8 mouse cellular contexts compared by ENCODE assay signal in the genomic region with DNA sequence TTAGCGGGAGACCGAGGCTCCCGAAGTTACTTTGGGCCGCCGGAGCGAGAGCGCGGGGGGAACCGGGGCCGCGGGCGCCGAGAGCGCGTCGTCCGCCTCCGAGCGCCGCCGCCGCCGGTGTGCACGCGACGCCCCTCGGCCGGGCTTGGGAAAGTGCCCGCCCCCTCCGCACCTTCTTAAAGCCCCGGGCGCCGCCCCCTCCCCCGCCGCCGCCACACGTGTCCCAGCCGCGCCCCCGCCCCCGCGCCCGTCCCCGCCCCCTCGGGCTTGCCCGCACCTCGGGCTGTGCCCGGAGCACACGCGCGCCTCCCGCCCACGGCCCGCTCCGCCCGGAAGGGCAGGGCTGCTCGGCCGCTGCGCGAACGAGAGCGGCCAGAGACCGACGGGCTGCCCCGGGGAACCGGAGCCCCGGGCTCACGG. TPM values are rescaled to one million over a fixed set of nuclear protein-coding genes. Genes with fewer than 3 reads are reported as not detected.
DNase-seq lines count a peak whose midpoint lies in the region; ATAC-seq and TF ChIP-seq lines count a peak whose summit lies in the region.

Gene Reln, minus strand, starts transcription at position 147 of the 420 bp plus-strand sequence.

- H3K4me2 ChIP-seq in heart, embryonic 13.5 days, result peak within 1 kb of the TSS; percentile 97
- H3K4me2 ChIP-seq in midbrain, postnatal 0 days (ENCODE audit: low read depth, low read length, poor library complexity, severe bottlenecking), result peak within 1 kb of the TSS; percentile 86

- ATAC-seq in heart, embryonic 13.5 days (ENCODE audit: extremely low read depth, insufficient number of reproducible peaks, low FRiP score, low TSS enrichment), result peak; percentile 72
- ATAC-seq in midbrain, postnatal 0 days (ENCODE audit: low FRiP score), result peak; percentile 82

- no peak for TF ChIP-seq CTCF in midbrain, postnatal 0 days (IDR thresholded peaks at IDR 0.05)

- peak within 1 kb of the TSS; percentile 65 for H3K4me3 ChIP-seq in heart, embryonic 13.5 days
- H3K4me3 ChIP-seq in midbrain, postnatal 0 days (ENCODE audit: low read depth, low read length), result peak within 1 kb of the TSS; percentile 75

- WGBS in heart, embryonic 13.5 days, result under 1% methylated on average over 55 of the region's 68 CpGs
- WGBS in midbrain, postnatal 0 days, result 0% methylated on average over 29 of the region's 68 CpGs

- H3K9me3 ChIP-seq in heart, embryonic 13.5 days, result no peaks in the 10 kb centered on the region
- no peaks in the 10 kb centered on the region for H3K9me3 ChIP-seq in midbrain, postnatal 0 days (ENCODE audit: low read length)

- H3K9ac ChIP-seq in heart, embryonic 13.5 days, result peak within 1 kb of the TSS; percentile 72
- H3K9ac ChIP-seq in midbrain, postnatal 0 days (replicated peaks; ENCODE audit: low read length, poor library complexity, severe bottlenecking), result peak within 1 kb of the TSS; percentile 85

- peaks cover 23% of the 10 kb centered on the region for H3K4me1 ChIP-seq in heart, embryonic 13.5 days
- peaks cover 3% of the 10 kb centered on the region; the same call in 1 of the 2 replicates for H3K4me1 ChIP-seq in midbrain, postnatal 0 days (ENCODE audit: insufficient read depth, low read length)

- H3K27me3 ChIP-seq in heart, embryonic 13.5 days (replicated peaks), result peaks cover 96% of the 10 kb centered on the region
- no peaks in the 10 kb centered on the region; the same call in 1 of the 2 replicates for H3K27me3 ChIP-seq in midbrain, postnatal 0 days (ENCODE audit: insufficient read depth, low read length)

- H3K27ac ChIP-seq in heart, embryonic 13.5 days (replicated peaks), result no peak within 1 kb of the TSS
- peak within 1 kb of the TSS; percentile 91 for H3K27ac ChIP-seq in midbrain, postnatal 0 days (ENCODE audit: low read depth, low read length)

- peak; percentile 8 to 13 for DNase-seq in adrenal gland, postnatal 36 days
- DNase-seq in adrenal gland, adult 18-20 months (ENCODE audit: low spot score in 2 of 2), result no peak
- DNase-seq in thymus, postnatal 14 days, result peak; percentile 6
- DNase-seq in thymus, postnatal 4 days, result no peak
- no peak for DNase-seq in left cerebral cortex, adult 8-10 months (ENCODE audit: low spot score in 2 of 2)
- DNase-seq in midbrain, postnatal 0 days (ENCODE audit: low spot score), result peak; percentile 81
- no peak for DNase-seq in frontal cortex, postnatal 14 days (ENCODE audit: low spot score in 2 of 2)

- H3K36me3 ChIP-seq in heart, embryonic 13.5 days, result no peaks in the 10 kb centered on the region
- no peaks in the 10 kb centered on the region for H3K36me3 ChIP-seq in midbrain, postnatal 0 days (ENCODE audit: insufficient read depth, low read length)

RNA-seq across cellular contexts. Expression of gene Reln, which starts in this region (rescaled TPM):
- total RNA-seq in adrenal gland, postnatal 36 days (2021), result 1 to 10 TPM; 1.2 to 2.5 TPM
- total RNA-seq in adrenal gland, adult 18-20 months (2021), result 1 to 10 TPM; 1.7 to 1.9 TPM
- 2.5 and 2.8 TPM in 2 replicates for polyA plus RNA-seq in heart, embryonic 13.5 days (2015; fragmentation: Nextera tagmentation; extraction: Ambion mirVana)
- total RNA-seq in left cerebral cortex, adult 8-10 months (2022), result 10 to 100 TPM; 55.8 to 76.9 (median 64.0) TPM
- 157 and 189 TPM in 2 replicates for total RNA-seq in midbrain, postnatal 0 days (2014; rRNA removed)
- polyA plus RNA-seq in midbrain, postnatal 0 days (2015; fragmentation: Nextera tagmentation; extraction: Ambion mirVana), result 25.0 and 25.3 TPM in 2 replicates

Comparison
In these comparisons a context has a peak if more than half of its experiments do, and no peak if none do; other contexts are left out.
1. RNA of gene Reln (total RNA-seq): 157 to 189 TPM in midbrain, postnatal 0 days and 55.8 to 76.9 TPM in left cerebral cortex, adult 8-10 months; 1.2 to 2.5 TPM in adrenal gland, postnatal 36 days and 1.7 to 1.9 TPM in adrenal gland, adult 18-20 months; every median in the first group is over 10 times any median in the second.
2. DNase-seq: peak in adrenal gland, postnatal 36 days (2 of 2), thymus, postnatal 14 days (single experiment) and midbrain, postnatal 0 days (single experiment); none in adrenal gland, adult 18-20 months (0 of 2), thymus, postnatal 4 days (single experiment), left cerebral cortex, adult 8-10 months (0 of 2) and frontal cortex, postnatal 14 days (0 of 2).